Mouse (Mus musculus) small intestine, adult 2 months (tissue): ENCODE data around the gene Spdl1.

Experiments
- CTCF ChIP-seq: fragments of 200-500 bp; IDR thresholded peaks from 2 replicates; pipeline ENCODE4 v1.5.1; 2012; ENCODE audit warnings: low read depth, mild to moderate bottlenecking, control low read depth, inconsistent platforms, low read length, moderate library complexity, mixed read lengths; ENCODE audit not compliant: insufficient replicate concordance, insufficient read length; ENCODE audit errors: extremely low read depth
- POLR2A ChIP-seq: fragments of 200-500 bp; IDR thresholded peaks from 2 replicates; pipeline ENCODE4 v1.6.1; 2012; ENCODE audit warnings: low read depth, mild to moderate bottlenecking, control low read depth, inconsistent platforms, low read length, moderate library complexity

DNA sequence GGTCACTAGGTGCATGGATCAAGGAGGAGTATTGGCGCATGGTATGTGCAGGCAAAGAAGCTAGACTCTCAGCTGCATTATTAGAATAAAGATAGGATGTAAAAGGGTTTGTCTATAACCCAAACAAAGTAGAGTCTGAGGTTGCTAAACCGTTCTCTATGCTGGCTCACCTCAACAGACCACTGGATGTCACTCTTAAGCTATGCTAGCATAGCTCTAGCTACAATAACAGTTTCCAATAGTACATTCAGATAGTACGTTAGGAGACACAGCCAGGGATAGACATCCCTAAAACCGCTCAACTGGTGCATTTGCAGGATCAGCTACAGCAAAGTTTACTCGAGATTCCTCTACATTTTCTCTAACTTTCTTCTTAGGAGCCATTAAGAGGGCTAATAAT lies 48.1 kb upstream of the Spdl1 start:
- TF ChIP-seq POLR2A, result no peak
- TF ChIP-seq CTCF, result no peak
